Mouse (Mus musculus) thymus, adult 2 months (tissue): Measurements from ENCODE around the gene Tuba3a. TPM values are rescaled to one million over a fixed set of nuclear protein-coding genes. Genes with fewer than 3 reads are reported as not detected.
"Not testable (repeated sequence)": the region's sequence is repeated elsewhere in the genome, so short reads cannot be mapped to it uniquely, and the experiment has no call there.

ENCODE experiments used
- DNase-seq: peaks from one replicate; pipeline ENCODE4 v3.0.0; 2021
- H3K27ac ChIP-seq: fragments of 200-500 bp; 2 replicates; pipeline ENCODE4 v1.5.1; 2012; ENCODE audit warnings: low read length, control low read depth; ENCODE audit not compliant: control insufficient read depth, insufficient read depth
- H3K27me3 ChIP-seq: fragments of 200-500 bp; 2 replicates; pipeline ENCODE4 v1.6.1; 2012; ENCODE audit warnings: mild to moderate bottlenecking, low read length, moderate library complexity, mixed read lengths; ENCODE audit not compliant: control insufficient read depth, insufficient read depth
- H3K36me3 ChIP-seq: fragments of 200-500 bp; 2 replicates; pipeline ENCODE4 v1.6.1; 2012; ENCODE audit warnings: mild to moderate bottlenecking, low read length, moderate library complexity; ENCODE audit not compliant: control insufficient read depth, insufficient read depth
- H3K4me1 ChIP-seq: fragments of 200-500 bp; replicated peaks from 2 replicates; pipeline ENCODE4 v1.6.1; 2012; ENCODE audit warnings: low read length; ENCODE audit not compliant: control insufficient read depth, insufficient read depth
- H3K4me3 ChIP-seq: fragments of 200-500 bp; 2 replicates; pipeline ENCODE4 v1.5.1; 2012; ENCODE audit warnings: mild to moderate bottlenecking, low read length, control low read depth, moderate library complexity; ENCODE audit not compliant: control insufficient read depth, insufficient read depth
- CTCF ChIP-seq: fragments of 200-500 bp; IDR thresholded peaks from 2 replicates; pipeline ENCODE4 v1.5.1; 2012; ENCODE audit warnings: mild to moderate bottlenecking, control low read depth, low read length, moderate library complexity, borderline replicate concordance; ENCODE audit not compliant: control insufficient read depth, poor library complexity, insufficient read depth; ENCODE audit errors: extremely low read depth
- POLR2A ChIP-seq: fragments of 200-500 bp; IDR thresholded peaks from 2 replicates; pipeline ENCODE4 v1.6.1; 2012; ENCODE audit warnings: mild to moderate bottlenecking, low read length, control low read depth, moderate library complexity; ENCODE audit not compliant: control insufficient read depth, poor library complexity, insufficient read depth; ENCODE audit errors: extremely low read depth
- WGBS: fragments of 180-500 bp; shearing (Covaris S2); methylation state at CpG from one replicate; pipeline ENCODE4 v1.1.7; 2018; 5-methylcytosine and 5-hydroxymethylcytosine counted together
- polyA plus RNA-seq: library from polyadenylated mRNA; depleted of rRNA; stranded (reverse); fragments of >200 nt; gene quantifications from 2 replicates; pipeline ENCODE4 v1.2.3, GENCODE M21; 2012

The Tuba3a gene
- polyA plus RNA-seq, 1 experiment = 0.84 TPM

GRCm38 (mm10) chr6:125268799-125269198 is 17.0 kb downstream of the Tuba3a start:
- no peaks in the 10 kb centered on the region for H3K36me3 ChIP-seq
- H3K4me1 ChIP-seq = peaks cover 31% of the 10 kb centered on the region
- TF ChIP-seq CTCF (no peak), POLR2A (no peak)
- H3K27me3 ChIP-seq = no peaks in the 10 kb centered on the region
- 79% methylated on average over 6 of the region's 6 CpGs for WGBS
- no peak for DNase-seq
- no peak overlapping the region for H3K4me3 ChIP-seq
- H3K27ac ChIP-seq = no peak overlapping the region

- Histone ChIP-seq H3K36me3 (no peaks in the 10 kb centered on the region), H3K27me3 (no peaks in the 10 kb centered on the region), H3K4me3 (no peak overlapping the region), H3K4me1 (peaks cover 31% of the 10 kb centered on the region), H3K27ac (no peak overlapping the region)
- TF ChIP-seq POLR2A (no peak), CTCF (no peak)
- no peak for DNase-seq
- 80% methylated on average over 3 of the region's 3 CpGs for WGBS
These were observed 18.4 kb downstream of the Tuba3a start for GRCm38 (mm10) chr6:125267469-125267868.

- Histone ChIP-seq H3K27ac (peak overlapping the region; percentile 69; the same call in 1 of the 2 replicates), H3K4me1 (peaks cover 31% of the 10 kb centered on the region), H3K4me3 (peak overlapping the region; percentile 21; the same call in 1 of the 2 replicates)
- not testable (repeated sequence) for H3K36me3 ChIP-seq, H3K27me3 ChIP-seq, DNase-seq
- 76% methylated on average over 6 of the region's 6 CpGs for WGBS
These were observed 19.2 kb downstream of the Tuba3a start for GRCm38 (mm10) chr6:125266600-125266999.

DNA sequence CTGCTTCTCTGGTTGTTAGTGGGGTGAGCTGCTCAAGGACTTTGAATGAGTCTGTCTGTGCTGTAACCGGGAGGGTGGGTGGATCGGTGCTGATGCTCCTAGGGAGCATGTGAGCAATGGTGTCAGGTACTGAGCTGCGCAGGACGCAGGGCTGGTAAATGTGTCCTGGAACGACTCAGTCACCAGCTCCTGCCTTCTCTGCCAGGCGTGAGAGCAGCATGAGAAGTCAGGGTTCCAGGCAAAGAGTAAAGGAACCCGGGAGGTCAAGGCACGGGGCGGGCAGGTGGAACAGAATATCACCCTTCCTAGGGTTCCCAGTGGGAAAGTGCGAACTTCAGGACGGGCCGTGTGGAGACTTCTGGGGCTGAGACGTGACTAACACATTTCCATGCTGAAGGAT is 19.8 kb downstream of the Tuba3a start:
- DNase-seq = no peak
- peak overlapping the region; percentile 33 for H3K4me3 ChIP-seq
- no peaks in the 10 kb centered on the region for H3K36me3 ChIP-seq
- TF ChIP-seq CTCF = no peak
- TF ChIP-seq POLR2A = no peak
- peaks cover 28% of the 10 kb centered on the region for H3K4me1 ChIP-seq
- WGBS = 88% methylated on average over 13 of the region's 13 CpGs
- H3K27ac ChIP-seq = peak overlapping the region; percentile 92
- H3K27me3 ChIP-seq = no peaks in the 10 kb centered on the region

- Histone ChIP-seq H3K27ac (peak overlapping the region; percentile 92), H3K4me3 (peak overlapping the region; percentile 26; the same call in 1 of the 2 replicates), H3K4me1 (peaks cover 22% of the 10 kb centered on the region), H3K27me3 (no peaks in the 10 kb centered on the region), H3K36me3 (no peaks in the 10 kb centered on the region)
- peak; percentile 48; the same call in 1 of the 2 replicates for TF ChIP-seq POLR2A
- TF ChIP-seq CTCF = no peak
- peak; percentile 82 for DNase-seq
- WGBS = 7% methylated on average over 10 of the region's 10 CpGs
These were observed 20.6 kb downstream of the Tuba3a start for GRCm38 (mm10) chr6:125265239-125265638.

DNA sequence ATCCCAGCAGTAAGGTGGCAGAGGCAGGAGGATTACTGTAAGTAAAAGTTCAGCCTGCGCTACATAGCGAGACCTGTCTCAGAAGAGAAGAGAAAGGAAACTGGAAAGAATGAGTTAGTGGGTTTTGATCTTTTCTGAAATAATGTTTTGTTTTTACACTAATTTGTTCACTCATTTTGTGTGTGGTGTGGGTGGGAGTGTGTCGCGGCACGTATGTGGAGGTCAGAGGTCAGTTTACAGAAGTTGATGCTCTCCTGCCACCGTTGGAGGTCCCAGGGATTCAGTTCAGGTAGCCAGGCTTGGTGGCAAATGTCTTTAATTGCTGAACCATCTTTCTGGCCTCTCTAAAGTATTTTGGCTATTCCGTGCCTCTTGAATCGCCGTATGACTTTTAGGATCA is 21.6 kb downstream of the Tuba3a start:
- 85% methylated on average over 9 of the region's 9 CpGs for WGBS
- Histone ChIP-seq H3K27ac (peak overlapping the region; percentile 64; the same call in 1 of the 2 replicates), H3K36me3 (no peaks in the 10 kb centered on the region), H3K4me1 (peaks cover 21% of the 10 kb centered on the region), H3K27me3 (no peaks in the 10 kb centered on the region), H3K4me3 (no peak overlapping the region)
- DNase-seq = no peak
- TF ChIP-seq POLR2A (no peak), CTCF (no peak)

GRCm38 (mm10) chr6:125260006-125260555 is 25.8 kb downstream of the Tuba3a start:
- Histone ChIP-seq H3K4me3 (no peak overlapping the region), H3K27me3 (no peaks in the 10 kb centered on the region), H3K36me3 (no peaks in the 10 kb centered on the region), H3K27ac (no peak overlapping the region), H3K4me1 (peaks cover 25% of the 10 kb centered on the region)
- TF ChIP-seq CTCF = no peak
- TF ChIP-seq POLR2A = no peak
- DNase-seq = no peak
- WGBS = 91% methylated on average over 10 of the region's 10 CpGs
